Mouse (Mus musculus) CD4-positive, CD25-positive, alpha-beta regulatory T cell, adult 4 months (primary cell): ENCODE data around the gene Tmem150c. TPM values are rescaled to one million over a fixed set of nuclear protein-coding genes. Genes with fewer than 3 reads are reported as not detected.

Source experiments
- ATAC-seq: one replicate; pipeline ENCODE4 v1.8.0; 2017
- polyA plus RNA-seq, 2 experiments: library from polyadenylated mRNA; unstranded; fragments of 100-300 nt; shearing (Covaris generic); gene quantifications; one replicate each; pipeline ENCODE4 v1.2.1; 2017

Gene Tmem150c
- polyA plus RNA-seq, 2 experiments from 2014 or later: not detected

DNA sequence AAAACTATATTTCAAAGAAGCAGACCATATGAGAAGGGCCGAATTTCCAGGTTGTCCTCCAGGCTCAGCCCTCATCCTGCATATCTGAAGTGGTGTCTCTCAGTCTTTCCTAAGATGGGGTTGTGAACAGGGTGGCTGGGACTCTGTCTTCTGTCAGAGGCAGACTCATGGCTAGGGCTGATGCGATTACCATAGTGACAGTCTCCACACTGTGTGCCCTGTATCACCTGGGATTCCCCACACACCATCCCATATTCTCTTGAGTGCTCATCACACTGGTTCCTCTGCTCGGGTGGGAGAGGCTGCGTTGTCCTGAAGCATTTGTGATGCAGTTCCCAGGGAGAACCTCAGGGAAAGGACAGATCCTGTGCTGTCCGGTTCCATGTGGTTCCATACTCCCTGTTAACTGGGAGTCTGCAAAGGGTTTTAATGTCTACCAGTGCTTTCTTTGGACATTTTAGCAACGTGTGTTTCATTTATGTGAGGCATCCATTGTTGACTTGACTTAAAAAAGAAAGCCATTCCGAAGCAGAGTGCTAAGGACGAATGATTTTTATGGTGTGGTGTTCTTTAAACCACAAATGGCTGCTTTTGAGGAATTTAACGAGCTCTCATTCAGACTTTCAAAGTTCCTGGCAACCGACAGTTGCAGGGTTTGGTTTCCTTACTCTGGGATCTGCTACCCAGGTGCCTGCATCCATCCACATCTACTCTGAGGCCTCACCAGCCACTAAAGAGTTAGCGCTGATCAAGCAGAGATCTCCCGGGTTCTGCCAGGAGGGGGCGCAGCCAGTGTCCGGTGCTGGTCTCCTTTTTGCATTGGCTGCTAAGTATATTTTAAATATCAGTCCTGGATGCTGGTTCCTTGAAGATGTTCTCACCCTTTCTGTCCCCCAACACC, 7.2 kb upstream of the Tmem150c start:
- no peak for ATAC-seq

- no peak for ATAC-seq
These were observed 3.8 kb upstream of the Tmem150c start for GRCm38 (mm10) chr5:100163368-100163767.

DNA sequence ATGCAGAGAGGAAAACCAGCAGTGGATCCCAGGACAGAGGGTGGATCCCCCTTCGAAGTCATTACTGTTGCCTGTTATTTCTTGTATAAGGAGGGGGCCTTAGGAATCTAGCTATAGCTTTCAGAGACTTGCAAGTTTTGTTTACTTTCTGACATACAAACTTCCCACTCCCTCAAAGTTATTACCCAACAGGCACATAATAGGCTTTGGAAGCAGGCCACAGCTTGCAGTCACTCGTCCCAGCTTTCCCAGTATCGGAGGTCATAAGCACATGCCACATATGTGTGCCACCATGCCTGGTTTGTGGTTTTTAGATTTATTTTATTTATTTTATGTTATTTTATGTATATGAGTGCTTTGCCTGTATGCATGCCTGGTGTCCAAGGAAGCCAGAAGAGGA, 3.2 kb upstream of the Tmem150c start:
- ATAC-seq: no peak

DNA sequence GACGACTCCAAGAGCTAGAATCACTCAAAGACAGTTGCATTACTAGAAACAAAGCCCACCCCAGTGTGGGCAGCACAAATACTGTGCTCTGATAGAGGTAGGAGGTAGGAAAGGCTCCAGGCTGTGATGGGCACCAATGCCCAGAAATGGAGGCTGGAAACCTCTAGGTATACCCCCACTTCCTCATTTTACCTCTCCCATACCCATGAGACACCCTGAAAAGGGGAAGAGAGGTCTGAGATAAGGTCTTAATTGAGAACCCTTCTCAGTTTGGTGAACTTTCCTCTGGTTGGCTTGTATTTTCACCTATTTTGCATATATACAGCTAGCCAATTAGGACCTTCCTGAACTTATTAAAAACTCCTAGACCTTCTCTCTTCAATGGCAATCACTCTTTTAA, 2.4 kb upstream of the Tmem150c start:
- no peak for ATAC-seq

DNA sequence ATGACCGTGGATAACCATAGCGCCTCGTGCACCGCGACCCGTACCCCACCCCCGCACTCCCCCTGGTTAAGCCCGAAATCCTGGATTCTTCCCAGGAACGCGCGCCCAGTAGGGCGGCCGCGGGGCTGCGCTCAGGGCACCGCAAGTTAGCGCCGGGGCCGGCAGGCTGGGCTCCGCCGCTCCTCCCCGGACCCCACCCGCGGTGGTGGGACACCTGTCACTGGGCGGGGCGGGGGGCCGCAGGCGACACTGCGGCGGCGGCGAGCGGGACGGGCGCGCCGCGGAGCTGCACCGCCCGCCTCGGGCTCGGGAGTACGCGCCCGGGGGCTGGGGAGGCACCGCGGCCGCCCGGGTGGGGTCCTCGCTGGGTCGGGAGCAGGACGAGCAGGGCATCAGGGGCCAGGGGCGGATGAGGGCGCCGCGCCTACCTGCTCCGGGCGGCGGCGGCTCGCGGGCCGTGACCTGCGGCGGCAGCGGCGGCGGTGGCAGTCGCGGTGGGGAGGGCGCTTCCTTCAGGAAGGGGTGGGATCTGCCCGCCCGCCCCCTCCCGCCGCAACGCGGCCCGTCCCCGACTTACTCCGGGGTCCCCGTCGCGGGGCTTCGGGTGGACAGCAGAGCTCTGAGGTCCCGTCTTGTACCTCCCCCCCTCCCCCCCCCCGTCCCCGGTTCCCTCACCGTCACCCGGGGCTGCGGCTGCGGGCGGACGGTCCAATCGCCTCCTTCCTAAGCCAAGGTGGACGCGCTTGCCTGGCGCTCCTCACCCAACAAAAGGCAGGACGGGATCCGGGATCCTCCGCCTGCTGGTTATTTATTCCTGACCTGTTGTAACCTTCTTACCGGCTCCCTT, 594 bp downstream of the Tmem150c start:
- ATAC-seq: no peak

DNA sequence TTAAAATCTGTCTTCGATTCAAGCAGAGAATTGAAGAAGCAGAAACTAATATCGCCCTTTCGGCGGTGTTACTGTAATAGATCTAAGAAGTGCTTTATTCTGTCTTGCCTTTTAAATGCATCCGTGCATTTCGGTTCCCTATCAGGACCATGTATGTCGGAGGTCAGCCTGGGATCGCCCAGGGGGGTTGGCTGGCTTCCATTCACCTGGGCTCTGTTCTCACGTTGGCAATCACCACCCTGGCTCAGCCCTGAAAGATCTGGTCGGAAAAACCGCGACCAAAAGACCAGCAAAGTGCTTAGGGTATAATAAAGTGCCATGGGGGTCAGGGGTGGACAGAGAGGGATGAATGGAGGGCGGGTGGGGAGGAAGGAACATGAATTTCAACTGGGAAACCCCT, 1.3 kb downstream of the Tmem150c start:
- no peak for ATAC-seq

- no peak for ATAC-seq
These were observed 4.0 kb downstream of the Tmem150c start for GRCm38 (mm10) chr5:100155646-100156045.

DNA sequence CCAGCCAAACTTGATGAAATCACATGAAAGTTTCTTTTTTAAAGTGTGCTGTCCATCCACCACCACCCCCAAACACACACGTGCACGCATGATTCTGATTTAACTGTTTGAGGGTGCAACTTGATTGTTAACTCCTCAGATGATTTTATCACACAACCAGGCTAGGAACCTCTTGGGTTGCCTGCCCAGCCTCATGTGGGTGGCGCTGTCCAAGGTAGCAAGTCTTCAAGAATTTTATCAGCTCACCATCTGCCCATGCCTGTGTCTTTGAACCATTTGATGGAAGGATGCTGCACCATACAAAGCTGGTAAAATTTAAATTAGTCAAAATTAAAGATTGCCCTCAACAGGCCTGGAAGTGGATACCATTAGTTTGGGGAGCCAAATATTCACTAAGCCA, 9.6 kb downstream of the Tmem150c start:
- no peak for ATAC-seq

DNA sequence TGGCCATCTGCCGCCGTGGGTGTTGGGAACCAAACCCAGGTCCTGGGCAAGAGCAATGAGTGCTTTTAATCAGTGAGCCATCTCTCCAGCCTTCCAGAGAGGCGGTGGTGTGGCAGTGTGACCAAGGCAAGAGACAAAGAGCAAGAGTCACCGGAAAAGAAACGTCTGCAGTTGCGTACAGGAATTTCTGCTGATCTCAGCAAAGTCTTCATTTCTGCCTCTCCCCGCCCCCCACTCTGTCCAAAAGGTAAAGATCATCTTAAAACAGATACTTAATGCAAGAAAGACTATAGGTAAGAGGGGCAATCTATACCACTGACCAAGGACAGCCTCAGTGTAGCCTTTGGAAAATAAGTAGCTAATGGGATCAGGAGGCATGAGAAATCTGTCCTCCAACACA, 14.8 kb downstream of the Tmem150c start:
- no peak for ATAC-seq

GRCm38 (mm10) chr5:100127283-100127682, 32.3 kb downstream of the Tmem150c start:
- ATAC-seq: no peak

- no peak for ATAC-seq
These were observed 34.0 kb downstream of the Tmem150c start for GRCm38 (mm10) chr5:100125409-100126123.

- no peak for ATAC-seq
These were observed 35.1 kb downstream of the Tmem150c start for GRCm38 (mm10) chr5:100124530-100124929.

GRCm38 (mm10) chr5:100123283-100123682, 36.3 kb downstream of the Tmem150c start:
- ATAC-seq: no peak

DNA sequence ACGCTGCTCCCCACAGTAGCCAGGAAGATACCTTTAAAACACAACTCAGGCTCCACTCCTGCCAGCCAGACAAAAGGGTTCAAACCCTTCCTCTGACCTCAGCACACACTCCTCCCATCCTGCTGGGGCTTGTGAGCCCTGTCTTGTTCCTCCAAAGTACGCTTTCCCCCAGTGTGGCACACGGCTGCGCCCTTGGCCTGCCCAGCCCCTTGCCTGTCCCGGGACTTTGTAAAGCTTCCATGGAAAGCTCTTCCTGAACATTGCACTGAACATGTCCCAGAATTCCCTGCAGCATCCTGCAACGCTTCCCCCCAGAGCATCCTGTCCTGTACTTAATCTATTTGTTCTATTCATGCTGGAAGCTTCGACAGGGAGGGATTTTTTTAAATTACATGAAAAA, 38.4 kb downstream of the Tmem150c start:
- no peak for ATAC-seq

GRCm38 (mm10) chr5:100120711-100121141, 38.9 kb downstream of the Tmem150c start:
- no peak for ATAC-seq

GRCm38 (mm10) chr5:100119331-100119730, 40.3 kb downstream of the Tmem150c start:
- no peak for ATAC-seq

- ATAC-seq: no peak
These were observed 46.2 kb downstream of the Tmem150c start for GRCm38 (mm10) chr5:100113403-100113802.

DNA sequence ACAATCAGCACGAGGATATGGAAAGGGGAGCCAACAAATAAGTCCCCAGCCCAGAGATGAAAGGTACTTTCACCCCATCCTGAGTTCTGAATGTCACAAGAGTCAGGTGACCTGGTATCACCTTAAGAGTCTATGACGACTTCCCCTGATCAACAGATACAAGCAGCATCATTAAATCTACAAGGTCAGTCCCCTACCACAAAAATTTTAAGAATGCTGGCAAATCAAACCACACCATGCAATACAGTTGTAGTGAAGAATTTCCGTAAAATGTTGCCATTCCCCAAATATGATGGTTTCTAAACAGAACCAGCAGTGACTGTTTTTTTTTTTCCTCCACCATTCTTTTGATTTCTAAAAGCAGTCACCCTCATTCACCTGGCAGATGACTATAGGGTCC, 49.0 kb downstream of the Tmem150c start:
- ATAC-seq: no peak

GRCm38 (mm10) chr5:100109543-100110282, 49.9 kb downstream of the Tmem150c start:
- no peak for ATAC-seq

DNA sequence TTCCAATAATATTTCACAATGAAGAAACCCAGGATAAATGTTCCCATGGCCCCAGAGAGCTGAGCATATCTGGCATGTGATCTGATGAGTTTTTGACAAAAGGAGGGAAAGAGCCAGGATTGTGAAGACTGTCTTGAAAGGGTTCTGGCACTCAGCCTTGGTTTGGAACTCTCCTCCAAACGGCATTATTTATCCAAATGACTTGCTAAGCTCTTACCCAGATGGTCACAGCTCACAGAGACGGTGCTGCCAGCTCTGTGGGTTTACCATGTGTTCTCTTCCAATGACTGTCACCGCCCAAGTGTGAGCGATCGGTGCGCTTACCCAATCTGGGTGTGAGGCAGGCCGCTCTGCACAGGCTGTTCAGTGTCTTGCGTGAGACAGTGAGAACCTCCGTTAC, 50.7 kb downstream of the Tmem150c start:
- ATAC-seq: no peak

DNA sequence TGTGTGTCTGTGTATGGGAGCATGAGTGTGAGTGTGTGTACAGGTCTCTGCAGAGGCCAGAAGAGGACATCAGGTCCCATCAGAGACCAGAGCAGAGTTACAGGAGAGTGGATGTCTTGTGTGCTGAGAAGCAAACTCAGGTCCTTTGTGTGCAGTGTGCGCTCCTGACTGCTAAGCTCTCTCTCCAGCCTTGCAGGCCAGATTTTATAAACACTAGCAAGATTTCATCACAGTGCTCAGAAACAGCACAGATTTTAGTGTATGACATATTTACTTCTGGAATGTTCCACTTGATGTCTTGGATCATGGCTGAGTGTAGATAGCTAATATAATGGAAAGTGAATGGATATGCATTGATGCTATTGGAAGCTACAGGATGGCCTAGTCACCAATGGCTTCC, 57.2 kb downstream of the Tmem150c start:
- ATAC-seq: no peak

DNA sequence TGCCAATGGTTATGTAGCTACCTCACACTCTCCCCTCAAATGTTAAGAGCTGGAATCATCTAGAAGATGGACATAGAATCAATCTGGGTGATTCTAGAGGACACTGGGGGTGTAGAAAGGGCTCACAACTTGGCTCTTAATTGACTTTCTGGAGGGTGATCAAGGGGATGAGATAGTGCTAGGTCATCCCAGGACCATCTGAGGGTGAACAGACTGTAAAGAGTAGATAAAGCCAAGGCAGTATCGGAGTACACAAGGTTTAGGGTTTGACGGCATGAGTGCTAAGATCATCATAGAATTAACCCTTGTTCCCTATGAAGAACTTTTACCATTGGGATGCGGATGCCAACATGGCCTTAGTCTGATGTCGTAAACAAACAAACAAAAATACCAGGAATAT, 61.6 kb downstream of the Tmem150c start:
- ATAC-seq: no peak
